Mouse (Mus musculus): ENCODE data around the gene Gm5662. TPM values are rescaled to one million over a fixed set of nuclear protein-coding genes. Genes with fewer than 3 reads are reported as not detected.
"Not testable (repeated sequence)": the region's sequence is repeated elsewhere in the genome, so short reads cannot be mapped to it uniquely, and the experiment has no call there.

The Gm5662 gene
- not detected for total RNA-seq (2021)

DNA sequence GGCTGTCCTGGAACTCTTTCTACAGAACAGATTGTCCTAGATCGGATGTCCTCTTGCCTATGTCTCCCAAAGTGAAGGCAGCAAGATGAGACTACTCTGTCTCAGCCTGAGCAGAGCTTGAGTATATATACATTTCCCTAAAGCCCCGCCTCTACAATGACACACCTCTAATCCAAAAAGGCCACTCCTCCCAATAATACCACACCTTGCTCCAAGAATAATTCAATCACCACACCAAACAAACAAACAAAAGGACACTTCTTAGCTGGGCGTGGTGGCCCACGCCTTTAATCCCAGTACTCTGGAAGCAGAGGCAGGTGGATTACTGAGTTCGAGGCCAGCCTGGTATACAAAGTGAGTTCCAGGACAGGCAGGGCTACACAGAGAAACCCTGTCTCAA lies at the start of gene Gm5662:
TSS of gene Gm5662 (minus strand) at position 101 of the 400 bp plus-strand sequence.
- intact Hi-C loops (cut with DNase I); DNase-seq (ENCODE audit: extremely low spot score in 1 of 2, low spot score in 2 of 2): not testable (repeated sequence)

DNA sequence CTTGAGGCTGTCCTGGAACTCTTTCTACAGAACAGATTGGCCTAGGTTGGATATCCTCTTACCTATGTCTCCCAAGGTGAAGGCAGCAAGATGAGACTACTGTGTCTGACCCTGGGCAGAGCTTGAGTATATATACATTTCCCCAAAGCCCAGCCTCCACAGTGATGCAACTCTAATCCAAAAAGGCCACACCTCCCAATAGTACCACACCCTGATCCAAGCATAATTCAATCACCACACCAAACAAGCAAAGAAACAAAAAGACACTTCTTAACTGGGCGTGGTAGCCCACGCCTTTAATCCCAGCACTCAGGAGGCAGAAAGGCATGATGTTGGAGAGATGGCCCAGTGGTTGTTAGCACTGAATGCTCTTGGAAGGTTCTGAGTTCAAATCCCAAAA lies 49.6 kb upstream of the Gm5662 start, which contains the start of gene Gm5039:
TSS of gene Gm5039 (minus strand) at position 101 of the 400 bp plus-strand sequence.
- intact Hi-C loops (cut with DNase I); DNase-seq (ENCODE audit: extremely low spot score in 1 of 2, low spot score in 2 of 2): not testable (repeated sequence)

DNA sequence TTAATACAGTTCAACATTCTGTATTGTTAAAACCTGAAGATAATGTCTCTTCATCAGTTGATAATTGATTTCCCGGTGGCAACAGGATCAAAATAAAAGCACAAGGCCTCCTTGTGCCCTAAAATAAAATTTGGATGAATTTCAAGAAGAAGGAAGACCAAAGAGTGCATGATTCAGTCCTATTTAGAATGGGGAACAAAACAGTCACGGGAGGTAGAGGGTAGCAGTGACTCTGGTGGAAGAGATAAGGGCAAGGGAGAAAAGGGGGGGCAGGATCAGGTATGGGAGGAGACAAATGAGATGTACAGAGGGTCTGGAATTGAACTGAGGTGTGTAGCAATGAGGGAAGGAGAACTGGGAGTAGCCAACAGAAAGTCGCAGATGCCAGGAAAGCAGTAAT lies 40.3 kb upstream of the Gm5662 start:
- DNase-seq (ENCODE audit: extremely low spot score in 1 of 2, low spot score in 2 of 2): no peak
- intact Hi-C loops (cut with DNase I): no loop called here

DNA sequence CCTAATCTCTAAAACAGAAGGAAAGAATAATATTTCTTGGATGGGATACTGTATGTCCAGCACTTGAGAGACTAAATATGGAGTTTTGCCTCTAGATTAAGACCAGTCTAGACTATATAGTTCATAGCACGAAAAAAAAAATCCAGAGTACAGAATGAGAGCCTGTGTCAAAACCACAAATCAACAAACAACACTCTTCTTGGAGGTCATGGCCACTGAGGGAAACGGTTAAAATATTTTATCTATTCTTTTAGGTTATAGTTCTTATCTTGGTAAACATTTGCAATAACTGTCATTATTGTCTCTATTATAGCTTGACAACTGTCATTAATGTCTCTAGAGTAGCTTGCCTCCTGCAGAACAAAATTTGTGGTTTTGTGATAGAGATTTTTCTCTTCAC lies 22.9 kb upstream of the Gm5662 start:
- DNase-seq (ENCODE audit: extremely low spot score in 1 of 2, low spot score in 2 of 2); intact Hi-C loops (cut with DNase I): not testable (repeated sequence)

DNA sequence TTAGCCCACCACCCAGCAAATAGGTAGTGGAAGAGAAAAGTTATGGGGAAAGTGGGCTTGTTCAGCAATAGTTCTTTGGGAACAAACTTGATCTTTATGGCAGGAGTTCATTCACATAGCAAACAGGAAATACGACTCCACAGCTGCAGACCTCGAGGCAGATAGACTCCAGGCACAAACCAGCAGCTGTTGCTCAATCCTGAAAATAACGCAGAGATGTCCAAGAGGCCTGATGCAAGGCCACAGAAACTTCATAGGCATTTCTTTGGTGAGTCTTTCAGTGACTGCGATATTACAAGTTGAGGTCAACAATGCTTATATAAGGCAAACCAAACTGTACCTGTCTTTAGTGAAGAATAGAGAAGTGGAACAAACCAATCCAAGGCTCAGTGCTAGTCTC lies 18.8 kb upstream of the Gm5662 start:
- intact Hi-C loops (cut with DNase I); DNase-seq (ENCODE audit: extremely low spot score in 1 of 2, low spot score in 2 of 2): not testable (repeated sequence)

DNA sequence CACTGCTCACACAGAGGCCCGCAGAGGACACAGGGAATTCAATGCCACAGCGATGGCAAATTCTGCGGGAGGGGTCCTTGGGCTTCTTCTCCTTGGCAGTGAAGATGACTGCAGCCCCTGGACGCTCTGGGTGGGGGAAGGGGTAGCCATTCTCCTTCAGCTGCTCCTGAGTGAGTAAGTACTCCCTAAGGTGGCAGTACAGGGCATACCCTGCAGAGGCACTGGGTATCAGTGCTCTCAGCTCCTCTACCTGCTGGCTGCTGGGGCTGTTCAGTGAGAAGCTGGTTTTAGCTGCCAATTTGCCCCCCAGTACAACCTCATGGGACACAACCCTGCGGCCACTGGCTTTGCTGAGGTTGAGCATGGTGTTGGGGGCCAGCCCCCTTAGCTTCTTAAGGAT lies 10.9 kb upstream of the Gm5662 start:
- intact Hi-C loops (cut with DNase I); DNase-seq (ENCODE audit: extremely low spot score in 1 of 2, low spot score in 2 of 2): not testable (repeated sequence)

DNA sequence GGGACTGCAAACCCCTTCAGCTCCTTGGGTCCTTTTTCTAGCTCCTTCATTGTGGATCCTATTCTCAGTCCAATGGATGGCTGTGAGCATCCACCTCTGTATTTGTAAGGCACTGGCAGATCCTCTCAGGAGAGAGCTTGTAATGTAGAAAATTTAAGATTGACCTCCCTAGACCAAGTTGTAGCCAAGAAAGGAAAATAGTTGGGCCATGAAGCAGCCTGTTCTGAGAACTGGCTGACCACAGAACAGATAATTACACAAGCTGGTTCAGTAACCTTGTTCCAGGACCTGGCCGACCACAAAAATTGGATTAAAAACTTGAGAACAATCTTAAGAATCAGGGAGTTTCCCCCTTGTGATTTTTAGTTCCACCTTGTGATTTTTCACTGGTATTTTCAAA lies 17.1 kb downstream of the Gm5662 start:
- intact Hi-C loops (cut with DNase I): no loop called here
- no peak for DNase-seq (ENCODE audit: extremely low spot score in 1 of 2, low spot score in 2 of 2)

DNA sequence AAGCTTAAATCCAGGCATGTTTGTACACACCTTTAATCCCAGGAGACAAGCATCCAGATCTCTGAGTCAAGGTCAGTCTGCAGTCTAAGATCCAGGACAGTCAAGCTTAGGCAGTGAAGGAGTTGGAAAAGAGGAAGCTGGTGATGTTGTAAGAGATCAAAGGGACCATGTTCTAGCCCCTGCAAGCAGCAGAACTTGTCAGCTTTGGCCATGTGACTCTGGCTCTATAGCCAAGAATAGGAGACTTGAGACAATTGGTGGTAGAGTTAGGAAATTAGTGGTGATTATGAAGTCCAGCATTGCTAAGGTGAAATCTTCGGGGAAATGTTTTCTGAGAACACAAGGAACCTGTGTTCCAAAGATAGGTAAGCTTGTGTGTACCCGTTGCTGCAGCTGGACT lies 18.4 kb downstream of the Gm5662 start:
- intact Hi-C loops (cut with DNase I); DNase-seq (ENCODE audit: extremely low spot score in 1 of 2, low spot score in 2 of 2): not testable (repeated sequence)

DNA sequence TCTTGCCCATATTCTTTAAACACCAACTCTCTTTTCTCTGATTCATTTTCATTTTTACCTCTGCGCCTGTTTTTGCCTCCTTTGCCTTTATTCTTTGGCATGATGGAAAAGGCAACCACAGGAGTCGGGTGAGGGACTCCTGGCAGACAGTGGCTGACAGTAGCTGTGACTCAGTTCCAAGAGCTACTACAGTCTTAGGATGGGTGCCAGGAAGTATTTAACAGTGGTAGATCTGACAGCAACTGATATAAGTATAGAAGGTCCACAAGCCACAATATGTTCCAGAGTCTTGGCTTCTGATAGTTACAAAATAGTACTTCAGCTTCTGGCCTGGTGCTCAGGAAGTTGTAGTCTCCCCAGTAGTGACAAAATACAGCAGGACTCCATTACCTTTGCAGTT lies 24.3 kb downstream of the Gm5662 start, which contains the start of gene Gm8332:
TSS of gene Gm8332 (minus strand) at position 101 of the 400 bp plus-strand sequence.
- DNase-seq (ENCODE audit: extremely low spot score in 1 of 2, low spot score in 2 of 2); intact Hi-C loops (cut with DNase I): not testable (repeated sequence)

DNA sequence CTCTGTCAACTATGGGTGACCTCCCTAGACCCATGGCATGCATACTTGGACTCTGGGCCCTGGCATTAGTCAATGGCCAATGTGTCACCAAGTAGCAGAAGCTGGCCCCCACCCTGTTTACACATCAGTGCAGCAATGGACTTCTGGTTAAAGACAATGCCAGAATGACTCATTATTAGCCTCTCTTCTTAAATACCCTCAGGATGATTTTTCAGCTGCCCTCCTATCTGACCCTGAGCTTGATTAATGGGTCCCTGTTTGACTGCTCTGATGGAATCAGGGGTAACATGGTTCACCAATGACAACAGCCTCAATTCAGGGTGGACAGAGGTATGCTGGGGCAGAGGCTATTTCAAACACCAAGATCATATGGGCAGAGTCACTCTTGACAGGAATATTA lies 28.5 kb downstream of the Gm5662 start:
- intact Hi-C loops (cut with DNase I); DNase-seq (ENCODE audit: extremely low spot score in 1 of 2, low spot score in 2 of 2): not testable (repeated sequence)

DNA sequence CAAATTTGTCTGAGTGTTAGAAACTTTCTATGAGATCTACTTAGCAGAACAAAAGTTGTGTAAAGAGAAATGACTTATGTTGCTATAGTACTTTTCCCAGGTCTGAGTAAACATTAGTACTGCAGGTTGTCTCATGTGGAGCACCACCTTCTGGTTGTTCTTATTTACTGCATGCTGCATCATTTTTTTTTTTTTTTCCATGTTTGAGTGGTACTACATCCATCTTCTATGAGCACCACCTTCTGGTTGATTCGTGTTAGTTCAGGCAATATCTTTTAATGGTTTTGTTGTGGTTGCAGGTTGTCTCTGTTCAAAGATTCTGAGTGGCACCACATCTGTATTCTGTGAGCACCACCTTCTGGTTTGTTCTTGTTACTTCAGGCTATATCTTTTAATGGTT lies 31.4 kb downstream of the Gm5662 start:
- intact Hi-C loops (cut with DNase I); DNase-seq (ENCODE audit: extremely low spot score in 1 of 2, low spot score in 2 of 2): not testable (repeated sequence)

Other genes with a start within 250 kb of the Gm5662 start
- not detected for gene Gm2056, start 247.5 kb downstream of the Gm5662 start, total RNA-seq (2021)
- not detected for gene Gm16368, start 190.8 kb downstream of the Gm5662 start, total RNA-seq (2021)
- gene Gm10436, start 92.4 kb downstream of the Gm5662 start, total RNA-seq (2021): not detected
- not detected for gene Gm8332, start 24.4 kb downstream of the Gm5662 start, total RNA-seq (2021)
- not detected for gene Gm5039, start 49.5 kb upstream of the Gm5662 start, total RNA-seq (2021)
- gene Adck1, start 86.1 kb upstream of the Gm5662 start, total RNA-seq (2021): 10 to 100 TPM; 34.3 to 36.3 TPM